Mouse (Mus musculus) left cerebral cortex, postnatal 25 days (tissue): ENCODE data around the gene Psmc3. TPM values are rescaled to one million over a fixed set of nuclear protein-coding genes. Genes with fewer than 3 reads are reported as not detected.

Source experiments
- DNase-seq, 2 experiments: peaks; one replicate each; pipeline ENCODE4 v3.0.0; 2022; ENCODE audit warnings: low spot score in 2 of 2, mixed read lengths in 1 of 2
- intact Hi-C: fragments of 180-260 bp; cut with DNase I; formaldehyde crosslinking; loops from one replicate; pipeline ENCODE4 v1.15.1; 2025
- total RNA-seq, 2 experiments: library from RNA; stranded (reverse); gene quantifications; 2 replicates each; pipeline ENCODE4 v1.2.3; 2021

Gene Psmc3
- total RNA-seq, 2 experiments from 2014 or later: 184 to 218 TPM

DNA sequence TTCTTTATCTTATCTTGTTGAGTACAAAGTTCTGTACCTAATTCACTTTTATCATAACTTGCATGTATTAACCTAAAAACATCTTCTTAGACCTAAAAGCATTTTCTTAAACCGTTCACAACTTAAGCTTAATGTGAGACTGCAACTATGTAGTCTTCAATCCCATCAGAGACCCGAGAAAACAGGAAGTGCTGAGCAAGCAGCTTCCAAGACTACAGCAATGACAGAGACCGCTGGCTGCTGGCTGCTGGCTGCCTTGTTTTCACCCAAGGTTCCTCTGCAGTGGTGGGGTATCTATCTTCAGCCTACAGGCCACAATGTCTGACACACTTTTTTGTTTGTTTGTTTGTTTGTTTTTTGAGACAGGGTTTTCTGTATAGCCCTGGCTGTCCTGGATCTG, 1.9 kb upstream of the Psmc3 start:
- DNase-seq: no peak
- intact Hi-C loops: loop anchor here (5.0 kb wide), 1 partner anchor 110 kb away; the partner anchor contains the start of gene Celf1

DNA sequence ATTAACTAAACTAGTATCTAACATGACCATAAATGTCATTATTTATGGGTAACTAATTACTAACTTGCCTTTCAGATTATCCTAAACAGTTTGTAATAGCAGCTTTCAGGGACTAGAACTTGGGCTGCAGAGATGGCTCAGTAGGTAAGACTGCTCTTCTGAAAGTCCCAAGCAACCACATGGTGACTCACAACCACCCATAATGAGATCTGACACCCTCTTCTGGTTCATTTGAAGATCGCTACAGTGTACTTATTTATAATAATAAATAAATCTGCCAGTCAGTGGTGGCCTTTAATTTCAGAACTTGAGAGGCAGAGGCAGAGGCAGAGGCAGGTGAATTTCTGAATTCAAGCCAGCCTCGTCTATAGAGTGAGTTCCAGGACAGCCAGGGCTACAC, 1.1 kb upstream of the Psmc3 start:
- intact Hi-C loops: loop anchor here (5.0 kb wide), 1 partner anchor 110 kb away; the partner anchor contains the start of gene Celf1
- no peak for DNase-seq

DNA sequence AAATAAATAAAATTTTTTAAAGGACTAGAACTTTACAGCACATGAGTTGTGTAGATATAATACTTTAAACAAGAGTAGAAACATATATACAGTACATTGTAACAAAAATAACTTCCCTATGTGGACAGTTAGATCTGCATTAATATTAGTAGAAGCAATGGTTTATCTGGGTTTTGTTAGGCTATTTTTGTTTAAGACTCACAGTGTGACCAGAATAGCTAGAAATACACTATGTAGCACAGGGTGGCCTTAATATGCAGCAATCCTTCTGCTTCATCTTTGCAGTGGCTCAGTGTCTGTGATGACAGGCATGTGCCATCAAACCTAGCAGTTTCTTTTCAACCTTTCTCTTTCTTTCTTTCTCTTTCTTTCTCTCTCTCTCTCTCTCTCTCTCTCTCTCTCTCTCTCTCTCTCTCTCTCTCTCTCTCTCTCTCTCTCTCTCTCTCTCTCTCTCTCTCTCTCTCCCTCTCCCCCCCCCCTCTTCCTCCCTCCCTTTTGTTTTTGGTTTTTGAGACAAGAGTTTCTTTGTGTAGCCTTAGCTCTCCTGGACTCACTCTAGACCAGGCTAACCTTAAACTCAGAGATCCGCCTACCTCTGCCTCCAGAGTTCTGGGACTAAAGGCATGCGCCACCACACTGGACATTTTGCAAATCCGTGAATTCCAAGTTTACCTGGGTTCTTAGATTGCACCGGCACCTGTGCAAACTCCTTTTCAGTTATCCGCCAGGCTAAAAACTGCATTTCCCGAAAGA, 452 bp upstream of the Psmc3 start:
- intact Hi-C loops: loop anchor here (5.0 kb wide), 1 partner anchor 111 kb away; the partner anchor contains the start of gene Celf1
- DNase-seq: no peak

GRCm38 (mm10) chr2:91058435-91058834, 4.6 kb downstream of the Psmc3 start:
- no peak for DNase-seq
- intact Hi-C loops: no loop called here

DNA sequence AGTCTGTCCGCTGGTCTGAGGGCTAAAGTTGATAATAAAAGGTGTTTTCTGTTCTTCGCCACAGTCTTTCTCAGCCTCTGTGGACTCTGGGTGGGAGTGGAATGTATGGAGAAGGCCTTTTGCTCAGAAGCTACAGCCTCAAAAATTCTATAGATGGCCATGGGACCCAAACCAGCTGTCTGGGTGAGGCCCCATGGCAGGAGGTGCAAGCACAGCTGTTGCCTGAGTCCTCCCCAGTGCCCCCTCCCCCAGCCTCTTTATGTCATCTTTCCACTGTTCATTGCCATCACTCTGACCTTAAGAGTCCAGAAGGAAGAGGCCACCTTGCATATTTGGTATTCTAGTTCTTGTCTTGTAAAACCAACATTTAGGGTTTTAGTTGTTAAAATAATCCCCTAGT, 5.6 kb downstream of the Psmc3 start:
- DNase-seq: no peak
- intact Hi-C loops: no loop called here

GRCm38 (mm10) chr2:91060544-91061355, 6.9 kb downstream of the Psmc3 start:
- DNase-seq: peak; percentile 75 to 88
- intact Hi-C loops: loop anchor here (2.0 to 5.0 kb wide), 3 partner anchors 143 to 194 kb away; partner anchors contain the start of gene C1qtnf4

GRCm38 (mm10) chr2:91061849-91062481, 8.2 kb downstream of the Psmc3 start:
- DNase-seq: no peak
- intact Hi-C loops: loop anchor here (2.0 to 5.0 kb wide), 3 partner anchors 145 to 195 kb away; partner anchors contain the start of gene C1qtnf4

DNA sequence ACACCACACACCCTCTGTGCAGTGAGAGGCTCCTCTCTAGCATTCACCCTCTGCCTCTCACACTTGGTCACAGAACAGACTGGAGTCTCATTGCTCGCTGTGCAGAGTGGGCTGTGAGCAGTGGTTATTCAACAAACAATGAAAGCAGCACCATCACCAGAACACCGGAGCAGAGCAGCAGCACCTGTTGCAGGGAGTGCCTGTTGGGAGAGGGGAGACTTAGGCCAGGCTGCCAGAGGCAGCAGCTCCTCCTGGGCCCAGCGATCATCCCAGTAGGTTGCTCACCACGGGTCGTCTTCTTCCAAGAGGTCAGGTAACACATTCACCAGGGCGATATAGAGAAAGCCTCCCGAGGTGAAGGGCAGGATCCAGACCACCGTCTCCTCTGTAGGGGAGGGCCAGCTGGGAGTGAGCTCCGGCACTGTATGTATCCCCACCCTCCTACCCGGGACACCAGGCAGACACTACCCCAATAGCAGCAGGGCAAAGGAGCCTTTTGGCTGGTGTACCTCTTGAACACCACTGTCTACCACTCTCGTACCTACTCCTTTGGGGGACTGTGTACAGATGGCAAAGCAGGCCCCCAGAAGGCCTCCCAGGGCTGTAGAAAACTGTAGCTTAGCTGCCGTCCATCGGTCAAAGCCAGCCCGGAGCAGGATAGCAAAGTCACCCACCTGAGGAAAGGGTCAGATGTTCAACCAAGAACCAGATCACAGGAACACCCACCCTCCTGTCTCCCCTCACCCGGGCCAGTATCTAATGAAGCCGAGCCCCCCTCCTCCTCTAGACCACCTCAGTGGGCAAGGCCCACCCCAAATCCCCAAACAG, 9.2 kb downstream of the Psmc3 start:
- intact Hi-C loops: loop anchor here (5.0 kb wide), 2 partner anchors 146 to 176 kb away; partner anchors contain the start of gene C1qtnf4
- no peak for DNase-seq

- DNase-seq: no peak
- intact Hi-C loops: loop anchor here (5.0 kb wide), 2 partner anchors 147 to 177 kb away; partner anchors contain the start of gene C1qtnf4
These were observed 10.4 kb downstream of the Psmc3 start for GRCm38 (mm10) chr2:91064211-91064610.

DNA sequence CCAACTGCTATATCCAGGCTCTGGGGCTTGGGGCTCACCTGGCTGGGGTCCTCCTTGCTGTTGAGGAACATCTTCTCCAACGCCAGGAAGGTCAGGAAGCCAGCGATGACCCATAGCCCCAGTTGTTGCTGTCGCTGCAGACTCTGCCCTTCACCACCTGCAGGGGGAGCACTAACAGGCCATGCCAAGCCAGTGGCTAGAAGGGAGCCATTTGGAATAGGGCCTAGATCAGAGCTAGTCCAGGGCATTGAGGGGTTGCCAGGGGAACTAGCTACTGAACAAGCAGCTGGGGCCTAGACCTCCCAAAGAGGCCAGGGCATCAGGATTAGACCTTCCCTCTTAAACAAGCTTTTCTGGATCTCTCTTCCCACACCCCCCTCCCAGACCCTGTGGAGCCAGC, 11.7 kb downstream of the Psmc3 start:
- peak; percentile 42 to 51 for DNase-seq
- intact Hi-C loops: no loop called here

DNA sequence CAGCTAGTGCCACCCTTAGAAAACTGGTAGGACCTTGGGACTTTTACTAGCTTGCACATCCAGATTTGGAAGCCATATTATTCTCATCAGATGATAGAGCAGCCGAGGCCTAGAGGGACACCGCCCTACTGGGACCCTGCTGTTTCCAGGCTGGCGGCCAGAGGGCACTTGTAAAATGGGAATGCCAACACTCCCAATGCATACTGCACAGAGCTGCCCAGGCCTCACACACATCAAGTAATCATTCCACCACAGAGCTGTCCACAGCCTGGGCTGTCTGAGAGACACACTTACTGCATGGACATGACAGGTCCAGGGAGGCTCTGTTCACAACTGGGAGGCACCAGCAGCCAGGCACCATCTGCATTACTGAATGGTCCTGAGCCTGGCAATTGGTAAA, 12.6 kb downstream of the Psmc3 start:
- no peak for DNase-seq
- intact Hi-C loops: no loop called here

DNA sequence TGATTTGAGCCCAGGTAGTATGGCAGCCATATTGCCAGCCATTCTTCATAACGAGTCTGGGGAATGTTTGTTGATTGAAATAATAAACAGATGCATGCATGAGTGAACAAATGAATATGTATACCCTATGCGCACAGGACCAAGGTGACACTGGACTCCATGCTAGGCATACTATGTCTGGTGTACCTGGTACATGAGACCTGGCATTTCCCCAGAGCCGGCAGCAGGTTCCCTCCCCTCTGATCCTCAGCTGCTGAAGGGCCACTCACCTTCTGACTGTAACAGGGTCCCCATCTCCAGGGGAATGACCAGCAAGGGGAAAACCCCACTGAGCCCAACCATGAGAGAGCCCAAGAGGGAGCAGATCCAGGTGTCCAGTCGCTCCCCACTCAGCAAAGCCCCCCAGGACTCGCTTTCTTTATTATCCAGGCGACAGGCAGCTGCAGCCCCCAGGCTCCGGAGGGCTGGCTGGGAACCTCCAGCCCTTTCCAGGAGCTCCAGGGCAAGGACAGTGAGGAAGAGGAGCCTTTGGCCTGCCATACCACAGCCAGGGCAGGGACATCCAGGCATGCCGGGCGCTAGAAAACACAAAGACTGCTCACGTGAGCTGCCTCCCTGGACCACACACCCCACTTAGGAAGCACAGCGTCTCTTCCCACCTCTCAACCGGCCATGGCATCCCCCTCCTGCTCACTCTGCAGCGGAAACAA, 14.5 kb downstream of the Psmc3 start:
- intact Hi-C loops: no loop called here
- DNase-seq: no peak

DNA sequence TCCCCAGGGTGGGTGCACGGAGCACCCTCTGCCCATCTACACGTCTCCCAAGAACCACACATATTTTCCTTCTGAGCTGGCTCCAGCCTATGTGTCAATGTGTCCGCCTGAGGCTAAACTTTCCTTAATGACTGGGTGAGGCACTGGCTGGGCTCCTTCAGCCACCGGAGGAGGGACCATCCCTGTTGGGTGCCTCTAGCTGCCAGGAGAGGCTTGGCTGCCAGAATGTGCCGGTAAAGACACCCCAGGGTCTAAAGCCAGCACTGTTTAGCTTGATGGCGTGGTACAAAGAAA, 15.0 kb downstream of the Psmc3 start:
- no peak for DNase-seq
- intact Hi-C loops: no loop called here

DNA sequence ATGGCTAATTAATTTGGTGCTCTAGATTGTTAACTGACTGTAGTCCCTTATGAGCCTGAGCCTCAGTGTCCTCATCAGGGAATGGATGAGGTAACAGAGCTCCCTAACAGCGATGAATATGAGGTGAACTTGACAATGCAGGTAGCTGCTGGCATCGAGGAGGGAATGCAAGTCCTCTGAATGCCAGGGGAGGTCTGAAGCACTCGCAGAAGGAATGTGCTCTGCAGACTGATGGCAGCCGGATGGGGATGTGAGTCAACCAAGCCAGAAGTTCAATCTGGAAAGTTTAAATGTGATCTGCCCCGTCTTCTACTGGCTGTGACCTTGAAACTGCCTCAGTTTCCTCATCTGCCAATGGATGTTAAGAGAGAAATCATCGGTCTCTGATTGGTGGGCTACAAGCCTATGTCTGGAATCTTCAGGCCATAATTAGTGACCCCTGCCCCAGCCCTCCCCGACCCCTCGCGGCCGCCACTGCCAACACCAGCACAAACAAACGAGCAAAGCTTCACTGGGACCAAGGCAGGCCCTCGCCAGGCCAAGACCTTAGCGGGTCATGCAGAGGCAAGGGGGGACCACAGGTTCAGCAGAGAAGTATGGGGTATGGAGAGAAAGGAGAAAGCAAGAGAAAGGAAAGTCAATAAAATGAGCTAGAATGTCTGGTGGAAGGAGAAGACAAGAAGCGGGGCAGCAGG, 15.6 kb downstream of the Psmc3 start:
- intact Hi-C loops: no loop called here
- DNase-seq: no peak

- intact Hi-C loops: loop anchor here (1.0 kb wide), 1 partner anchor 31 kb away; no protein-coding TSS in a partner anchor
- peak; percentile 97 for DNase-seq
These were observed 16.4 kb downstream of the Psmc3 start, which contains the start of gene Slc39a13 for GRCm38 (mm10) chr2:91070076-91070800. TSS of gene Slc39a13 (minus strand) at chr2:91070417.

DNA sequence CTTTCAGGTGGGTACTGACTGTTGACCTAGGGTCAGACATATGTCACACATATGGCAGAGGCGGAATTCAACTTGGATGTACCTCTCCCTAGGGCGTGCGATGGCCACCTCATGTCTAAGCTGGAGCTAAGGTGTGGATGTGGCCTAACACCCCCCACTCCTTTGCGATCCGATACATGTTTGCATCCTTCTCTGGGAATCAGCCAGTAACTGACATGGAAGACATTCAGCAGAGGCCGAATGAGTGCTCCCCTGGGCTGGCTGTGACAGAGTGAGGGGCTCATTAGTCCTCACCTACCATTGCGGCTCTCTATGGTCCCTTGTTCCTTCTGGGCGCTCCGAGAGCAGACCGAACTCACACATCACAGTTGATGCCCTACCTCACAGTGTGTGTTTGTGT, 17.2 kb downstream of the Psmc3 start:
- intact Hi-C loops: no loop called here
- DNase-seq: no peak

DNA sequence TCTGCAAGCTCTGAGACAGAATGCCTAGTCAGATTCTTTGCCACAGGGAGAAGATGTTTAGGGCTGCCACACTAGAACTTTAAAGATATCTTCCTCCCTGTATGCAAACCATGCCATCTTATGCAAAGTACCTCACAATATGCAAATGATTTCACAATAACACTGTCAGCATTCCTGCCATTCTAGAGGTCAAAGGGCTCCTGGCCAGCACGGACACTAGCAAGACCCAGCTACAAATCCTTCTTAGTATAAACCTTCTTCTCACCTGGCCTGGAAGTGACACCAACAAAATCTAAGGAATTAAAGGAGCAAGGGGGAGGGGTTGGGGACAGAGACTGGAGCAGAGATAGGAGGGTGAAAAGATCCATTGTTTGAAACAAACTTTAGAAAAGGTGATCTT, 18.3 kb downstream of the Psmc3 start:
- DNase-seq: no peak
- intact Hi-C loops: no loop called here

- intact Hi-C loops: no loop called here
- no peak for DNase-seq
These were observed 24.1 kb downstream of the Psmc3 start for GRCm38 (mm10) chr2:91077957-91078313.
